Mouse (Mus musculus): ENCODE data around the gene Gm21721. TPM values are rescaled to one million over a fixed set of nuclear protein-coding genes. Genes with fewer than 3 reads are reported as not detected.
"Not testable (repeated sequence)": the region's sequence is repeated elsewhere in the genome, so short reads cannot be mapped to it uniquely, and the experiment has no call there.

The Gm21721 gene
- not detected in 2 replicates for polyA plus RNA-seq (2012; ENCODE audit: insufficient read depth, insufficient read length, low replicate concordance, missing spikeins)

DNA sequence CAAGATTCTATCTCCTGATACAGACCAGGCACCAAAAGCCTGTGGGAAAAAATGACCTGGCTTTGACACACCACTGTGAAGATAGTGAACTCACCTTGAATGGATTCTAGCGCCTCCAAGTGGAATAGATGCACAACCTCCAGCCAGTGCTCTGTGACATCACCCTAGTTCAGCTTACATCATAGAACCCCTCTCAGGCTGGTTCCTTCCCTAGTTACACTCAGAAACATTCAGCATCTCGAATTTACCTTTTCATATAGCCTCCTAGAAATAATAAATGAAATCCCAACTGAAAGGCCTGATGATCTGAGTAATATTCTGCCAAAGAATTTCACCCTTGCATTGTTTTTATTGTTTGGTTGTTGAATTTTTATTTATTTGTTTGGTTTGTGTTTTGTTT, at the start of gene Gm21721:
TSS of gene Gm21721 (minus strand) at position 101 of the 400 bp plus-strand sequence.
- H3K4me1 ChIP-seq (ENCODE audit: control insufficient read depth, insufficient read depth, low read length), result not testable (repeated sequence)

More for the DNA sequence above, at the start of gene Gm21721:
- WGBS, result 33% methylated on average over 1 of the region's 2 CpGs
- not testable (repeated sequence) for H3K4me3 ChIP-seq (ENCODE audit: insufficient read depth, low read depth, low read length); H3K27ac ChIP-seq (ENCODE audit: insufficient read depth, low read depth, low read length)

Other genes with a start within 250 kb of the Gm21721 start
- gene Gm21292, start 68.3 kb downstream of the Gm21721 start, polyA plus RNA-seq (2012; ENCODE audit: insufficient read depth, insufficient read length, low replicate concordance, missing spikeins), result not detected in 2 replicates
- gene Gm21812, start 145.0 kb upstream of the Gm21721 start, polyA plus RNA-seq (2012; ENCODE audit: insufficient read depth, insufficient read length, low replicate concordance, missing spikeins), result not detected in 2 replicates
- gene Gm21874, start 214.0 kb upstream of the Gm21721 start, polyA plus RNA-seq (2012; ENCODE audit: insufficient read depth, insufficient read length, low replicate concordance, missing spikeins), result not detected in 2 replicates